Mouse (Mus musculus): ENCODE results near the gene Gabarapl1.

DNA sequence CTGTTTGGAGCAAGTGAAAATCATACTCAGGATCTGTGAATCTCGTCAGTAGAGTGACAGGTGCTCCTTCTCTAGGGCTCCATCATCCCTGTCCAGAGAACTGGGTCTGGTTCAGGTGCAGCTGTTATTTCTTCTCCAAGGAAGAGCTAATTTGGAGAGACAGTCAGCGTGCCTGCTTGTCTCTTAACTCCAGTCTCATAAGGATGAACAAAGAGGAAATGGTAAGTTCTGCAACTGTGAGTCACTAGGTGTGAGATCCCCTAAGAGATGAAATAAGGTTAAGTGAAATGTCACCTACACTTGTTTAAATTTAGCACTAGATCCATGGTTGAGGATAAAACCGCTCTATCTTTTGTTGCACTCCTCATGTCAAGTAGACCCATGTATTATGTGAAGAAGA lies 50.1 kb downstream of the Gabarapl1 start:
- no peak for TF ChIP-seq POLR2A (IDR thresholded peaks at IDR 0.05; ENCODE audit: insufficient read length, low read depth)
- no peak for TF ChIP-seq TCF12 (IDR thresholded peaks at IDR 0.05; ENCODE audit: insufficient read depth, poor library complexity, severe bottlenecking)
- no peak for TF ChIP-seq MAX (IDR thresholded peaks at IDR 0.05; ENCODE audit: low read depth)
- no peak for TF ChIP-seq USF1 (IDR thresholded peaks at IDR 0.05; ENCODE audit: low read depth)
- no peak for TF ChIP-seq REST (IDR thresholded peaks at IDR 0.05; ENCODE audit: insufficient read depth, insufficient read length)
- TF ChIP-seq E2F4 (IDR thresholded peaks at IDR 0.05; ENCODE audit: insufficient read depth), result no peak
- no peak for TF ChIP-seq MYOG (IDR thresholded peaks at IDR 0.05; ENCODE audit: control insufficient read depth in 1 of 3, insufficient read depth in 1 of 3, insufficient read length in 2 of 3, low read depth in 2 of 3)

All from myocyte (in vitro differentiated cells).